Mouse (Mus musculus) right cerebral cortex, postnatal 10 days (tissue): ENCODE results near the gene Trp53i11.

Experiments
- DNase-seq, 2 experiments: peaks; one replicate each; pipeline ENCODE4 v3.0.0; 2021; ENCODE audit warnings: low spot score in 2 of 2

The Trp53i11 gene

GRCm38 (mm10) chr2:93171929-93172328, 15.4 kb upstream of the Trp53i11 start:
- no peak for DNase-seq

GRCm38 (mm10) chr2:93172460-93172859, 14.9 kb upstream of the Trp53i11 start:
- no peak for DNase-seq

- no peak for DNase-seq
Observed at GRCm38 (mm10) chr2:93174159-93174558, 13.2 kb upstream of the Trp53i11 start.

- DNase-seq = no peak
Observed at GRCm38 (mm10) chr2:93175278-93175677, 12.1 kb upstream of the Trp53i11 start.

DNA sequence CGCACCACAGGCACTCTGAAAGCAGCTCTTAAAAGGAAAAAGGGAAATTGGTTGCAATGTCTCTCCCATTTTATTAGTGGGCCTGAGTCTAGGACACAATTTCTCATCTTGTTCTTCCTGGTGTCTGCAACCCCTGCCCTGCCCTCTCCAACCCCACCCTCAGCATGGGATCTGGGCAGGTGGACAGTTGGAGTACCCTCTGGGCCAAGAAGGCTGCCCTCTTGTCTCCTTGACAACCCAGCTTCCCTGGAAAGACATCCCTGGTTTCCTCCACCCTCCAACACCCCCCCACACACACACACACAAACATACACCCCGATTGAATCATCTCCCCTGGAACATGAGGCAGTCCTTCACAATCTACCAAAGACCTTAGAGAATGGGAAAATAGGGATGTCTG, 11.6 kb upstream of the Trp53i11 start:
- no peak for DNase-seq

DNA sequence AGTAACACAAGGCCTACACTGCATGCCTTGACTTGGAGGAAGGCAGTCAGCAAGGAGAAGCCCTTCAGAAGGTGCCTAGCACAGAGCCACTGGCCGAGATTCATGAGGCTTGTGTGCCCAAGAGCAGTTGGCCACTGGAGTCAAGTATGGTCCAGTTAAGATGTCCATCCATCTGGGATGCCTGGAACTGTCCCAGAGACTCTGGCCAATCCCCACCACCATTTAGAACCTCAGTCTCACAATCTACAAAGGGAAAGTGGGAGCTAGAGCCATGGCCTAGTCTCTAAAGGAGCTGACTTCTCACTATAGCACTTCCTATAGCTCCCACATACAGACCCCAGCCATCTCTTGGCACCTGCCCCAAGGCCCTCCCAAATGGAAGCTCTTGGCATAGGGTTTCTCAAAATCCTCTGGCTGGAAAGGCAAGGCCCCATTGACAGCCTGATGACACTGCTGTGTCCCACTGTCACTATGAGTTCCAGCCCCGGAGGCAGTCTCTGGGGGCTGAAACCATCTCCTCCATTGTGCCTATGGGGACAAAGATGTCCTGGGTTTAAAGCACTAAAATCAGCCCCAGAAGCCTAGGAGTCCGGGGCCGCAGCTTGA, 11.1 kb upstream of the Trp53i11 start:
- DNase-seq = no peak

DNA sequence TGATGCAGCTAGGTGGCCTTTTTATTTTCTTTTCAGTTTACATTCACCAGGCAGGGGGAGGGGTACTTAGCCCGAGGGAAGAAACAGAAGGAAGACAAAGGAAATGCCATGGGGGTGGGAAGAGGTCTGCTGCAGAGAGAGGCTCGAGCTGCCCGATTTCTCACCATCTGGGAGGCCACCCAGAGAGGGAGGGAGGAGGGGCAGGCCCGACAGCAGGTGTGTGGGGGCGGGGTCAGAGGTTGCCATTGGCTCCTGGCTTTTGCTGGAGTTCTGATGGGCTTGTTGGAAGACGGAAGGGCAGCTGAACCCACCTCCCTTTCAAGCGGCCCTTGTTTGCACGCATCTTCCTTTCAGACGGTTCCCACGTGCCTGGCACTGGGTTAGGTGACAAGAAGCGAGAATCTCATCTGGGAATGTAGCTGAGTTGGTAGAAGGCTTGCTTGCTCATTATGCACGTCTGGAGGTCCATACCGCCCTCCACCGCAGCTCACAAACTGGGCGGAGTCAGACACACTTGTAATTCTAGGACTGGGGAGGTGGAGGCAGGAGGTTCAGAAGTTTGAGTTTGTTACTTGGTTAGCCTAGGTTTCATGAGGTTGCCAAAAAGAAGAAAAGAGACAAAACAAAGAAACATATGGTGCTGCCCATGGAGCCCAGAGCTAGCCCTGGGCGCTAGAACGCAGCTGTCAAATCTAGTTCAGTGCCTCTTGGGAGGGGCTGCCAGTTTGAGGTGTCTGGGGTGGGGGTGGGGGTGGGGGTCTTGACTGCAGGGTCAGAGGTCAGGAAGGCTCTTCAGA, 10.3 kb upstream of the Trp53i11 start:
- peak; percentile 38 to 57 for DNase-seq

DNA sequence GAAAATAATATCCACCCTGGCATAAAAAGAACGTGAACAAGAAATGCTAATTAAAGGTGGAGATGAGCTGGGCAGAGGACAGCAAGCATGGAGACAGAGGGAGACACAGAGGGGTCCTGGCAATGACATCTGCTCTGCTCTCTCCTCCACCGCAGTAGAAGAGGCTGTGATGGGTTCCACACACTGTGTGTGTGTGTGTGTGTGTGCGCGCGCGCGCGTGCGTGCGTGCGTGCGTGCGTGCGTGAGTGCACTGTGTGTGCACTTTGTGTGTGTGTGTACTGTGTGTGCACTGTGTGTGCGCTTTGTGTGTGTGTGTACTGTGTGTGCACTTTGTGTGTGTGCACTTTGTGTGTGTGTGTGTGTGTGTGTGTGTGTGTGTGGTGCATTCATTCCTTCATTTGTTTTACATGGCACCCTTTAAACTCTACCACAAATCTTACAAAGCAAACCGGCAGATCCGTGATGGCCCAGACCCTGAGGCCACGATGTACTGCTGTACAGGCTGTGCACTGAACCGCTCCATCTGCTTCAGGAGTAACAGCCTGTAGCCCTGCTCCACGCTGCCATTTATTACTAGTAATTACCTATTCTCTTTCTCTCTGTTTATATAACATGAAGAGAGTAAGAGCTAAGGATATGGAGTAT, 9.6 kb upstream of the Trp53i11 start:
- DNase-seq = no peak

DNA sequence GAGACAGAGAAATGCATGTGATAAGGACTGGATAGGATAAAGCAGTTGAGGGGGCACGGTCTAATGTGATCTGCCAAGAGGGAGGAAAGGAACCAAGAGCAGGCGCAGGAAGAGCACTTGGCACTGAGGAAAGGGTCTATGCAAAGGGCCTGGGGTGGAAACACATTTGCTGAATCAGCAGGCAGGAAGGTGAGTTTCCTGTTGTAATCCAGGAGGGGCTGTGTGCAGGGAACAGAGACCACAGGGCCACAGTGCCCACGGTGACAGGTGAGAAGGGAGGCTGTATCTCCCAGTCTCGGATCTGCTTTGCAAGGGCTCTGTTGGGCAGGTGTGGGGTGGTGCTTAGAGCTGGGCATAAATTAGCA, 9.1 kb upstream of the Trp53i11 start:
- no peak for DNase-seq

DNA sequence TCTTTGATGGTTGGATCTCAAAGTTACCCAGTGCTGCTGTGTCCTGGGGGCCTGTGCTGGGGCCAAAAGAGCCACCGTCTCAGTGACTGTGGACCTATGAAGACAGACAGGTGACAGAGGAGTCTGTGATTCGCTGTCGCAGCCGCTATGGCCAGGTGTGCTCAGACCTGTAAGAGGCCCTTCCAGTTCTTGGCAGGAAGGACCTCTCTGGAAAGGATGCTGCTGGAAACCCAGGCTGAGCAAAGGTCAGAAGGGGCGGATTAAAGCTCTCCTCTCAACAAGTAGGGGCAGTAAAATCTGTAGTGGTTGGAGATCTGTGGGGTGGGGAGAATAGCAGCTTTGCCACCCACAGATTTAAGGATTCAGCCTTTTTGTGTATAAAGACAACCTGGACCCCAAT, 7.7 kb upstream of the Trp53i11 start:
- no peak for DNase-seq

DNA sequence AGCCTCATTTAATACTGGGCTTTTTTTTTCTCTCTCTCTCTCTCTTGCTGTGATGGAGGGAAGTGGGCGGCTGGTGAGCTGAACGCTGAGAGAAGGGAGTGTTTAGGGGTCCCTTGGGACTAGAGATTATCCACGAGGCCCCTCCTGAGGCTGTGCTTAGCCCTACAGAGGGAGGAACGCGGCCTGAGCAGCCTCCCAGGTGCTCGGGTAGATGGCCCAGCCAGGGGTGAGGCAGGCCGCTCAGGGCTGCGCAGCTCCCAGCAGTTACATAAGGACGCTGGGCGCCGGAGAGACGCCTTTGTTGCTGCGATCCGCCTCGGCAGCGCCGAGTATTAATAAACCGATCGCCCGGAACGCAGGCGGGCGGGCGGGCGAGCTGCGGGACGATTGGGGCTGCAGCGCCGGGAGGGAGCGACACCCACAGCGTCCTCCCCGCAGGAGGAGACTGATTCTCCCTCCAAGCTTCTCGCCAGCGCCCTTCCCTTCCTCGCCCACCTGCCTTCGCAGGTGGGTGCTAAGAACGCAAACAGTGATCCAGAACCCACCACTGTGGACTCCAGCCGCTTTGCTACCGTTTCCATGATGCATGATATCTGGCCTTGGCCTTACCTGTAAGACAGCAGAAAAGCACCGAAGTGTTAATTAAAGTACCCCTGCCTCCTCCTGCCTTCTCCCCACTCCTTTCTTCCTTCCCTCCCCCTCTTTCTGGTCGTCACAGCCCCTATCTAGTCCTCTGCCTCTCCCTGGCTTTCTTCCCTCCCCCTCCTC, 7.1 kb upstream of the Trp53i11 start:
- DNase-seq = peak; percentile 66 to 70

- no peak for DNase-seq
Observed at GRCm38 (mm10) chr2:93182859-93183258, 4.5 kb upstream of the Trp53i11 start.

DNA sequence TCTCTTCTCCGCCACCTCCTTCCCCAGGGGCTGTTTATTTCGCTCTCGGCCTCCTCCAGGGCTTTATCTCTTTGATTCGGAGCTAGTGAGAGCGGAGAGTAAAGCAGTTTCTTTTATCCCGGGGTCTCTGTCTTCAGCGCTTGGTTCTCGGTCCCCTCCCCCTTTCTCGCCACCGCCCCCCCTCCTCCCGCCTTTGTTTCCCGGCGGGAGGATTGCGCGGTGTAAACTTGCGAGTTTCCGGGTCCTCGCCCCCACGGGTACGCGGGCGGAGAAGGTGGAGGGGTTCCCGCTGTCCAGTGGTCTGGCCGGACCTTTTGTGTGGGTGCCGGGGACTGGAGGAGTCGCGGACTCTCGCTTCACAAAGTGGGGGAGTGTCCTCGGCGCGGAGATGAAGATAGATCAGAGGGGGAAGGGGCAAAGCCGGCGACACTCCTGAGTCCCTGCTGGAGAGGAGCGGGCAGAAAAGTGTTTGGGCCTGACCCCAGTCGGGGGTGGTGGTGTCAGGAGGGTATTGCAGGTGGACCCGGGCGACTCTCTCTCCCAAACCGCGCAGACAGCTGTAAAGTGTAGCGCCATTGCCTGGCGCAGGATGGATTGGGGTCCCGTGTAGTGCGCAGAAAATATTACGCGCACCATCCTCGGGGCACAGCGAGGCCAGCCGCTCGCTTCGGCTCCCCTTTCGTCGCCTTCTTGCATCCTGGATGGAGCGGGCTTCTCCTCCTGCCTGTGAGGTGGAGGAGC, 842 bp downstream of the Trp53i11 start:
- DNase-seq = no peak

DNA sequence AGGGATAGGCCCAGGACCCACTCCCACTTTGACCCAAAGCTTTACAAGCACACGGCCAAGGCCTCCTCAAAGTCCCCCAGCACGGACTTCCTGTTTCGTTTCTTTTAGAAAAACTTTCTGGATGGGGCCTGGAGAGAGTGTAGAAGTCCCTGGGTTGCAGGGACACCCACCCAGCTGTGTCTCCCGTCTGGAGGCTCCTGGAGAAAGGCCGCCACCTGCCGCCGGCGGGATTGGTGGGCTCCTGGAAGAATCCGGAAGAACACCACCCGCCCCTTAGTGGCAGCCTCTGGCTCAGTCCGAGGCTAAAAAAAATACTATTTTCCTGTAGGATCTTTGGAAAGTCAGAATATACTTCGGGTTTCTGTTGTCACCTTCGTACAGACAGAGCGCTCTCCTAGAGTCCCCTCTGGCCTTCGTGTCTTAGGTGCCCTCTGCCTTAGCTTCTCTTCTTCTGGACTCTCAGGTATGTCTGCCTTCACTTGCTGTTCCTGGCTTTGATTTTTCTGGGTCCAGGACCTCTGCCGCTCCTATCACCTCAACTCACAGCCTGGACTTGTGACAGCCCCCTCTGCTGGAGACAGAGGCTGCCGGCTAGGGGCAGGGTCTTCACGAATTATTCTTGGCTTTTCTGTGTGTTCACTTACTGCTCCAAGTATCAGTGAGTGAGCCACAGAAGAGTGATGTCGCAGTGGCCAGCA, 1.6 kb downstream of the Trp53i11 start:
- peak; percentile 66 to 75 for DNase-seq

DNA sequence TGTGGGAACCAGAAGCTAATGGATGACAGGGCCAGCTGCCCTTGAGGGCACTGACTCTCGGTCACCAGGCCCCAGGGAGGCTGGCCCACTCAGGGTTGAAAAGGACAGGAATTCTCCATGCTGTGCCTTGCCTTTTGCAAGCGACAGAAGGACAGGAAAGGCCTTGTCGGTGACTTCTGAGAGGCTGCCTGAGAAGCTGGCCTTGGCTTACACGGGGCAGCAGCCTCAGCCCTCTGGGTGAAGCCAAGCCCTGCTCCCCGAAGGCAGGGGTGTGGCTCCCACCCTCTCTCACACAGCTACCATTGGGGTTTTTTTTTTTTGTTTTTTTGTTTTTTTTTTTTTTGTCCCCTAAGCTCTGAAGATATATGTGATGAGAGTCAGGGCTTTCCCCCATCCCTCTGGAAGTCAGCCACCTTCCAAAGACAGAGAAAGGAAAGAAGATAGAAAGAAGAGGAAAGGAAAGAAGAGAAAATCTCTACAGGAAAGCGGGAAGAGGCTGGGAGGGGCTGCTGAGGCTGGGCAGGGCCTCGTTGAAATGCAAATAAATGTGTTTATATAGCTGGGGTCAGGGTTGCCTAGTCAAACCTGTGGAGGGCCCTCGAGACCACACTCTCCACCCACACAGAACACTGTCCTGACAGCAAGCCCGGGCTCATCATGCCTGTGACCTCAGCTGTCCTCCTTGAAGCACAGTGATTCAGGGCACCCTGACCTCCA, 3.6 kb downstream of the Trp53i11 start:
- no peak for DNase-seq

- DNase-seq = no peak
Observed at GRCm38 (mm10) chr2:93191488-93192181, 4.3 kb downstream of the Trp53i11 start.

DNA sequence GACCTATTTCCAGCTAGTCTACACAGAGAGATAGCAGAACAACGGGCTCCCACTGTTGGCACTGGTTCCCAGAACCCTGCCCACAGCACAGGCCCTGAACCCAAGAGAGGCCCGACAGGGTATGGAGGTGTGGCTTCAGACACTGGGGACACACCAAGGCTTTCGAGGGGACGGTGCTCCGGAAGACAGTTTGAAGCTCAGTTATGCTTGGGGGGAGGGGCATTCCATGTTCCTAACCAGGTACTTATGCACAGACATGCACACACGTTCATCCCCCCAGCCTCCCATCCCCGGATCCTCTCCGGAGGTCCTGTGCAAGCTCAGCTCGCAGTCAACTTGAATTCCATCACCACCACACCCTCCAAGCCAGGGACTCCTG, 4.8 kb downstream of the Trp53i11 start:
- no peak for DNase-seq

DNA sequence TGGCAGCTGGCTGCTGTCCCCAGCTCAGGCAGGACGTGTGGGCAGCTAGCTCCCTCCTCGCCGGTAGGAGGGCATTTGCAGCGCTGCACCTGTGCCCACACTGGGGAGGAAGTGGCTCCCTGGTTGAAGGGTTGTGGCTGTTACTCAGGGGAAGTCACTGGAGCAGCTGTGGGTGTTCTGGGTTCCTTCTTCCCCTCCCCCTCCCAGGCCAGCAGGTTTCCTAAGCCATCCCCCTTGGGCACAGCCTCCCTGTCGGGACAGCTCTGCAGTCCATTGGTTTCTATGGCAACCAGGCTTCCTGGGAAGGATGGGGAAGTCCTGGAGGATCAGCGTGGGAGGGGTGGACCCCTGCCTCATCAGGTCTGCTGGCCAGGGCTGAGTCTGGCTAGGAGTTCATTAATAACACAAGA, 5.3 kb downstream of the Trp53i11 start:
- no peak for DNase-seq

GRCm38 (mm10) chr2:93193806-93194205, 6.5 kb downstream of the Trp53i11 start:
- DNase-seq = no peak

DNA sequence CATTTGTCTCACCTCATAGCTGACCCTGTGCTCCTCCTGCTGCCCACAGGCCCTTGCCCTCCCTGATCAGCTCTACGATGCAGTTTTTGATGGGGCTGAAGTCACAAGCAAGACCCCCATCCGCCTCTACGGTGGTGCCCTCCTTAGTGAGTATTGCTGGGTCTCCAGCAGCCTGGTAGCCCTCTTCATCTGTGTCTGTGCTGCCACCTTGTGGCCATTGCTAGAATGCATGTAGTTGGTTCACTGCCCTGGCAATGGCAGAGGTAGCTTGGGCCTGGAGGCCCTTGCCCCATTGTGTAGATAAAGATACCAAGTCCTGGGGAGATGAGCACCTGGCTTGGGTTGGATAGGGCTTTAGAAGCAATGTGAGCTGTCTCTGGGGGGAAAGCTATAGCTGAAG, 11.5 kb downstream of the Trp53i11 start:
- peak; percentile 89 to 94 for DNase-seq
